Mouse (Mus musculus) lung, postnatal 0 days (tissue): ENCODE data around the gene Nelfe.

Source experiments
- CTCF ChIP-seq: IDR thresholded peaks from 2 replicates; pipeline ENCODE4 v1.5.1; 2016; ENCODE audit warnings: antibody characterized with exemption, mild to moderate bottlenecking
- EP300 ChIP-seq: IDR thresholded peaks from 2 replicates; pipeline ENCODE4 v1.6.1; 2016; ENCODE audit warnings: antibody characterized with exemption, mild to moderate bottlenecking, control low read depth

DNA sequence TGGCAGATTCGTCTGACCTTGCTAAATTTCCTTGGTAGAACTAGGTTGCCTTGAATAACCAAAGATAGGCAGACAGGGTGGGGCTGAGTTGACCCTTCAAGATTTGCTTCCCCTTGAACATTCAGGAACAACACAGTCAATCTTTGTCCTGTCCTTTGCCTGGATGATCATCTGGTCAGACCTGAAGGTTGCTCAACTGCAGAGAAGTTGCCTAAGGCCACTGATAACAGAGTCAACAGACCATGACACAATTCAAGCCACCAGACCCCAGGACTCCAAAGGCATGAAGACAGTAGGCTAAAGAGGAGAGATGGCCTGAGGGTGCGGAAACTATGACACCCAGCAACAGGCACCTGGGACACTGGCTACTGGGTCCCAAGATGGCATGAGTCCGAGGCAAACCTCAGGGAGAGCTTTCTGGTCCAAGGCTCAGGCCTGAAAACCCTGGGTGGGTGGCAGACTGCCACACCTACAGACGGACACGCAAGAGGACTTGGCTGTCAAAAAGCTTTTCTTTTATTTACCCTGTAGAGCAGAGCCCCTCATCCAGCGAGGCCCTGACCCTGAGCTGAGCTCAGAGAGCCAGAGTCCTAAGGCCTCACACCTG lies 41.5 kb upstream of the Nelfe start:
- TF ChIP-seq CTCF (no peak), EP300 (no peak)
